Mouse (Mus musculus): ENCODE results near the gene AY074887. TPM values are rescaled to one million over a fixed set of nuclear protein-coding genes. Genes with fewer than 3 reads are reported as not detected.

AY074887 gene
- 0.63 and 0.66 TPM in 2 replicates for polyA plus RNA-seq (2021; fragmentation: Nextera tagmentation)
- long read RNA-seq, experiment 1 = 0 reads
- long read RNA-seq, experiment 2 = 0 reads

GRCm38 (mm10) chr9:54950575-54951321, at the start of gene AY074887, which contains the start of gene Psma4:
AY074887 (minus strand) TSS chr9:54950998.
Psma4 (plus strand) TSS chr9:54950790.

GRCm38 (mm10) chr9:54980674-54981073, 29.9 kb upstream of the AY074887 start, which contains the start of gene Chrna5:
Chrna5 (plus strand) TSS chr9:54980880.

GRCm38 (mm10) chr9:54917010-54917677, 33.7 kb downstream of the AY074887 start, which contains the start of gene Hykk:
Hykk (plus strand) TSS chr9:54917283.

Other genes starting within 250 kb of the AY074887 start
- gene Wdr61, start 216.5 kb downstream of the AY074887 start, polyA plus RNA-seq (2021; fragmentation: Nextera tagmentation) = 69.8 and 89.1 TPM in 2 replicates
- 4.2 and 5.6 TPM in 2 replicates for gene Crabp1, start 186.2 kb downstream of the AY074887 start, polyA plus RNA-seq (2021; fragmentation: Nextera tagmentation)
- gene Ireb2, start 87.2 kb downstream of the AY074887 start, polyA plus RNA-seq (2021; fragmentation: Nextera tagmentation) = 5.1 and 13.2 TPM in 2 replicates
- 1.1 and 1.2 TPM in 2 replicates for gene Hykk, start 33.7 kb downstream of the AY074887 start, polyA plus RNA-seq (2021; fragmentation: Nextera tagmentation)
- gene Psma4, start 208 bp downstream of the AY074887 start, polyA plus RNA-seq (2021; fragmentation: Nextera tagmentation) = 111 and 127 TPM in 2 replicates
- 0.40 and 0.90 TPM in 2 replicates for gene Chrna5, start 29.9 kb upstream of the AY074887 start, polyA plus RNA-seq (2021; fragmentation: Nextera tagmentation)
- 0.18 and 0.33 TPM in 2 replicates for gene Chrna3, start 75.6 kb upstream of the AY074887 start, polyA plus RNA-seq (2021; fragmentation: Nextera tagmentation)
- 0.04 and 0.05 TPM in 2 replicates for gene Chrnb4, start 97.8 kb upstream of the AY074887 start, polyA plus RNA-seq (2021; fragmentation: Nextera tagmentation)
- 28.4 TPM in 2 replicates for gene Ube2q2, start 197.9 kb upstream of the AY074887 start, polyA plus RNA-seq (2021; fragmentation: Nextera tagmentation)

Measured in left cerebral cortex, adult 6 months (tissue).